Mouse (Mus musculus) embryonic fibroblast, embryonic 13.5 days (primary cell): ENCODE measurements at regions not wholly inside any gene's neighbourhood (a gene's known extent, or its start where the extent isn't known, plus 50 kb on each side); places are given as distances from the start of the nearest gene placed in this dataset.

Experiments
- CTCF ChIP-seq: IDR thresholded peaks from 2 replicates; pipeline ENCODE4 v1.5.1; 2011; ENCODE audit warnings: mild to moderate bottlenecking, control low read depth, low read length, moderate library complexity, borderline replicate concordance; ENCODE audit not compliant: insufficient read depth
- POLR2A ChIP-seq: IDR thresholded peaks from 2 replicates; pipeline ENCODE4 v1.6.1; 2011; ENCODE audit warnings: low read depth, mild to moderate bottlenecking, control low read depth, low read length, moderate library complexity

DNA sequence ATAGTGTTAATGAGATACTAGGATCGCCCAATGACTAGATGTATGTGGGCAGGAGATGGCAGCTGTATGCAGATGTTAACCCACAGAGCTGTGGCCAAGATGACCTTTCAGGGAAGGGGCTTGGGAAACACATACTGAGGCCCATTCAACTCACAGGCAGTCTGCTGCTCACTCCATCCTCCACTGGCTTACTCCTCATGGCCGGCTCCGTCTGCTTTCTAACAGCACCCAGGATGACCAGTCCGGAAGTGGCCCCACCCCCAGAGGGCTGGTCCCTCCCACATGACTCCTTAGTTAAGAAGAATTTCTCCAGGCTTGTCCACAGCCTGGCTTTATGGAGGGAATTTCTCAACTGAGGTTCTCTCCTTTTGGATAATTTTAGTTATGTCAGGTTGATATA, 161.8 kb upstream of the Fbxl17 start:
- TF ChIP-seq POLR2A (peak; percentile 49), CTCF (no peak)
